Mouse (Mus musculus) erythroblast, embryonic 14.5 days (primary cell): Measurements from ENCODE around the gene Tmprss13.

Experiments used
- GATA1 ChIP-seq: IDR thresholded peaks from 2 replicates; pipeline ENCODE4 v1.6.1; 2012; ENCODE audit warnings: low read length, inconsistent platforms, mixed read lengths
- TAL1 ChIP-seq: IDR thresholded peaks from 3 replicates; pipeline ENCODE4 v1.6.1; 2012; ENCODE audit warnings: low read length, inconsistent platforms, mixed read lengths

DNA sequence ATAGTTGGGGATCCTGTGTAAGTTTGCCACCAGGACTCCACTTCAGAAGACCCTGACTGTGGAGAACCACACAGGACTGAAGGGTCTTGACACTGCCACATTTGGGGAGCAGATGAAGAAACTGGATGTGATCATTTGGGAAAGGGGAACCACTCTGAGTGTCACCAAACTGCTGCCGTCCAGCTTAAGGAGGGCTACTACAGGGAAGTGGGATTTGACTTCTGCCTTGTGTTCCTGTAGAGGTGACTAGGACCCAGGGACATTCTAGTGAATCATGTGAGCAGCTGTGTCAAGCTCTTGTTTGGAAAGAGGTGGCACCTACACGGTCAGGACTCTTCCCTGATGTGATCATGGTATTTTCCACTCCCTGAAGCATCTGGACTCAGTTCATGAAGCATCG is 5.0 kb upstream of the Tmprss13 start:
- TF ChIP-seq GATA1 (no peak), TAL1 (no peak)
